Comparison of ENCODE assay signal across 10 mouse cellular contexts in the genomic region with DNA sequence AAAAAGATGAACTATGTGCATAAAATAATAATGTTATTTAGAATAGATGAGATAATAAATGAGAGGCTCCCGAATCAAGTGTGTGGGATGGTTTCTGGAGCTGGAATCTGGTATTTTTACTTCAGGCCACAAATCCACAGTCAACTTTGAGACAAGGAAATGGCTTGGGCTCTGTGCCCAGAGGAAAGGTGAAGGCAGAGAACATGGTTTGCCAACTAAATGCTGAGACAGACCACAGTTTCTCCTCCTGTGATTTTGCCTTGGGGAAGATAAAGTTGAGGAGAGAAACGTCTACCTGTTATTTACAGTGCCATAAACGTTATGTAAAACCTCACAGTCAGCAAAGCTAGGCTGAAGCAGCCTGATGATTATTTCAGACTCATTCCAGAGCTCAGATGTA.
DNase-seq lines count a peak whose midpoint lies in the region; ATAC-seq lines count a peak whose summit lies in the region.
"Had no signal": no experiment of that assay in that cellular context is flagged by ENCODE, and none has a peak within 500 bp of the region (broad histone marks: within the 10 kb centered on the region; RNA-seq: fewer than 3 reads in every experiment).

No protein-coding gene starts in this region.

- peaks cover 7% of the 10 kb centered on the region; the same call in 1 of the 2 replicates for H3K4me1 ChIP-seq in kidney, embryonic 16.5 days (ENCODE audit: insufficient read depth, low read length)
- peaks cover 6% of the 10 kb centered on the region; the same call in 1 of the 2 replicates for H3K4me1 ChIP-seq in brown adipose tissue, adult 24 weeks (ENCODE audit: control insufficient read depth, insufficient read depth, insufficient read length, low read length)

- no peak overlapping the region for H3K27ac ChIP-seq in kidney, embryonic 16.5 days (ENCODE audit: low read length)
- H3K27ac ChIP-seq in brown adipose tissue, adult 24 weeks (replicated peaks; ENCODE audit: low read depth, low read length) = peak overlapping the region; percentile 12
- H3K27ac ChIP-seq: neural tube, embryonic 12.5 days had no signal

- no peaks in the 10 kb centered on the region for H3K9me3 ChIP-seq in kidney, embryonic 16.5 days (ENCODE audit: low read length)
- H3K9me3 ChIP-seq: embryonic facial prominence, embryonic 12.5 days; neural tube, embryonic 12.5 days had no signal

- H3K4me2 ChIP-seq in kidney, embryonic 16.5 days (replicated peaks; ENCODE audit: low read depth, low read length) = no peak overlapping the region
- H3K4me2 ChIP-seq: embryonic facial prominence, embryonic 12.5 days; neural tube, embryonic 12.5 days had no signal

- H3K4me3 ChIP-seq in kidney, embryonic 16.5 days (ENCODE audit: low read length) = no peak overlapping the region
- no peak overlapping the region for H3K4me3 ChIP-seq in brown adipose tissue, adult 24 weeks (ENCODE audit: insufficient read depth, low read depth, low read length)
- H3K4me3 ChIP-seq: embryonic facial prominence, embryonic 12.5 days; neural tube, embryonic 12.5 days had no signal

- no peak for ATAC-seq in kidney, embryonic 16.5 days (ENCODE audit: low FRiP score, low TSS enrichment)
- ATAC-seq: liver, postnatal 0 days had no signal

- WGBS in kidney, embryonic 16.5 days = 22% methylated on average over 3 of the region's 3 CpGs

- no peak overlapping the region for H3K9ac ChIP-seq in kidney, embryonic 16.5 days (replicated peaks; ENCODE audit: low read length)
- H3K9ac ChIP-seq: embryonic facial prominence, embryonic 12.5 days; liver, postnatal 0 days; neural tube, embryonic 12.5 days had no signal

- no peaks in the 10 kb centered on the region for H3K36me3 ChIP-seq in kidney, embryonic 16.5 days (ENCODE audit: insufficient read depth, low read length)
- H3K36me3 ChIP-seq: embryonic facial prominence, embryonic 12.5 days; neural tube, embryonic 12.5 days had no signal

- H3K27me3 ChIP-seq in kidney, embryonic 16.5 days (ENCODE audit: insufficient read depth, low read length) = no peaks in the 10 kb centered on the region
- H3K27me3 ChIP-seq: embryonic facial prominence, embryonic 12.5 days; neural tube, embryonic 12.5 days had no signal

- DNase-seq in kidney, adult 18-20 months = peak; percentile 41
- peak; percentile 56 to 76 for DNase-seq in cerebellum, postnatal 25 days
- DNase-seq in kidney, postnatal 10 days = peak; percentile 68
- DNase-seq in urinary bladder, adult 2 months (ENCODE audit: low spot score) = no peak
- DNase-seq in urinary bladder, postnatal 25 days (ENCODE audit: low spot score) = no peak
- DNase-seq: liver, postnatal 0 days had no signal

Comparison
In these comparisons a context has a peak if more than half of its experiments do, and no peak if none do; other contexts are left out.
1. DNase-seq: peak in kidney, adult 18-20 months (single experiment), cerebellum, postnatal 25 days (2 of 2) and kidney, postnatal 10 days (single experiment); none in urinary bladder, adult 2 months (single experiment) and urinary bladder, postnatal 25 days (single experiment).